Mouse (Mus musculus): ENCODE results near the gene Bsph2.

Gene Bsph2

GRCm38 (mm10) chr7:13570967-13571366 lies at the start of gene Bsph2:
Bsph2 (minus strand) TSS chr7:13571067.
- no peak for DNase-seq (ENCODE audit: low read depth in 1 of 2, low spot score in 2 of 2)

- DNase-seq (ENCODE audit: low read depth in 1 of 2, low spot score in 2 of 2), result no peak
Observed at GRCm38 (mm10) chr7:13511539-13511938, 59.3 kb downstream of the Bsph2 start.
